Mouse (Mus musculus) erythroblast, embryonic 14.5 days (primary cell): ENCODE data around the gene Tedc1. TPM values are rescaled to one million over a fixed set of nuclear protein-coding genes. Genes with fewer than 3 reads are reported as not detected.

Experiments used
- H3K27me3 ChIP-seq: 2 replicates; pipeline ENCODE4 v1.6.1; 2012; ENCODE audit warnings: inconsistent platforms; ENCODE audit not compliant: control insufficient read depth
- H3K36me3 ChIP-seq: 2 replicates; pipeline ENCODE4 v1.6.1; 2012; ENCODE audit warnings: mild to moderate bottlenecking, inconsistent platforms; ENCODE audit not compliant: control insufficient read depth
- H3K4me1 ChIP-seq: 2 replicates; pipeline ENCODE4 v1.6.1; 2012; ENCODE audit warnings: inconsistent platforms; ENCODE audit not compliant: control insufficient read depth
- H3K4me3 ChIP-seq: replicated peaks from 2 replicates; pipeline ENCODE3; 2012; ENCODE audit warnings: moderate library complexity, mild to moderate bottlenecking, inconsistent platforms
- H3K9me3 ChIP-seq: 2 replicates; pipeline ENCODE4 v1.6.1; 2012; ENCODE audit warnings: low read length, inconsistent platforms, mixed read lengths; ENCODE audit not compliant: control insufficient read depth
- GATA1 ChIP-seq: IDR thresholded peaks from 2 replicates; pipeline ENCODE4 v1.6.1; 2012; ENCODE audit warnings: low read length, inconsistent platforms, mixed read lengths
- TAL1 ChIP-seq: IDR thresholded peaks from 3 replicates; pipeline ENCODE4 v1.6.1; 2012; ENCODE audit warnings: low read length, inconsistent platforms, mixed read lengths
- polyA plus RNA-seq: library from polyadenylated mRNA; stranded (reverse); fragments of >175 nt; gene quantifications from 2 replicates; pipeline ENCODE4 v1.2.3, GENCODE M21; 2012

Gene Tedc1
- polyA plus RNA-seq, 1 experiment: 2.9 TPM

- TF ChIP-seq TAL1: no peak
- TF ChIP-seq GATA1: no peak
- H3K36me3 ChIP-seq: no peaks in the 10 kb centered on the region
- H3K4me3 ChIP-seq: no peak overlapping the region
- H3K9me3 ChIP-seq: peaks cover 2% of the 10 kb centered on the region; the same call in 1 of the 2 replicates
- H3K4me1 ChIP-seq: no peaks in the 10 kb centered on the region
- no peaks in the 10 kb centered on the region for H3K27me3 ChIP-seq
Measured at GRCm38 (mm10) chr12:113205251-113205942, 49.2 kb downstream of the Tedc1 start.

- Histone ChIP-seq H3K4me3 (no peak overlapping the region), H3K27me3 (no peaks in the 10 kb centered on the region), H3K36me3 (no peaks in the 10 kb centered on the region), H3K4me1 (no peaks in the 10 kb centered on the region), H3K9me3 (no peaks in the 10 kb centered on the region)
- TF ChIP-seq GATA1 (no peak), TAL1 (no peak)
Measured at GRCm38 (mm10) chr12:113207737-113208136, 51.5 kb downstream of the Tedc1 start.

GRCm38 (mm10) chr12:113210586-113211378, 54.6 kb downstream of the Tedc1 start:
- TF ChIP-seq TAL1 (no peak), GATA1 (no peak)
- H3K4me3 ChIP-seq: no peak overlapping the region
- H3K36me3 ChIP-seq: no peaks in the 10 kb centered on the region
- no peaks in the 10 kb centered on the region for H3K27me3 ChIP-seq
- no peaks in the 10 kb centered on the region for H3K4me1 ChIP-seq
- H3K9me3 ChIP-seq: no peaks in the 10 kb centered on the region

- Histone ChIP-seq H3K4me1 (no peaks in the 10 kb centered on the region), H3K4me3 (no peak overlapping the region), H3K27me3 (no peaks in the 10 kb centered on the region), H3K36me3 (no peaks in the 10 kb centered on the region), H3K9me3 (no peaks in the 10 kb centered on the region)
- TF ChIP-seq GATA1: no peak
- no peak for TF ChIP-seq TAL1
Measured at GRCm38 (mm10) chr12:113211772-113212171, 55.6 kb downstream of the Tedc1 start.

DNA sequence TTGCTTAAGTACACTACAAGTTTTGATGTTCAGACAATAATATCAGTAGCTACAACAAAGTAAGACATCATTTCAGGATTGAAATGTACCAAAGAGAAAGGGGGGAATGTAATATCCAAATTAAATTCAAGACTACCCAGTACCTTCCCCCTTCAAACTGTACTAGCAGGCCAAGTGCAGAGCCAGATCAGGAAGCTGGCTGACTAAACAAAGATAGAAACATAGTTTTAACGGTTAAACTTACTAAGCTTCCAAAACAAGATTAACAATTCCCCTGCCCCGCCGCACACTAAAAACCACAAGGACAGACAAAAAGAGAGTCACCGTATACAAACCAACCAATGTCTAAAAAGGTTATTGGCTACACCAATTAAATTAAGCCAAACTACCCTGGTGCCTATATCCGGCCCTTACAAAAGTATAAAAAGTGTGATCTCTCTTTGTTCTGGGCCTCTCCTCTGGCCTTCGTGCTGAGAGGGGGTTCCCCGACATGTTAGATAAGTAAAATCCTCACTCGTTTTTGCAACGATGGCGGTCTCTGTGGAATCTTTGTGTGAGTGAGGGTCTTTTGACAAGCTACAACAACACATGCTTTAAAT, 56.2 kb downstream of the Tedc1 start:
- H3K27me3 ChIP-seq: no peaks in the 10 kb centered on the region
- H3K36me3 ChIP-seq: no peaks in the 10 kb centered on the region
- TF ChIP-seq TAL1: no peak
- TF ChIP-seq GATA1: no peak
- no peaks in the 10 kb centered on the region for H3K9me3 ChIP-seq
- H3K4me1 ChIP-seq: no peaks in the 10 kb centered on the region; the same call in 1 of the 2 replicates
- H3K4me3 ChIP-seq: no peak overlapping the region

DNA sequence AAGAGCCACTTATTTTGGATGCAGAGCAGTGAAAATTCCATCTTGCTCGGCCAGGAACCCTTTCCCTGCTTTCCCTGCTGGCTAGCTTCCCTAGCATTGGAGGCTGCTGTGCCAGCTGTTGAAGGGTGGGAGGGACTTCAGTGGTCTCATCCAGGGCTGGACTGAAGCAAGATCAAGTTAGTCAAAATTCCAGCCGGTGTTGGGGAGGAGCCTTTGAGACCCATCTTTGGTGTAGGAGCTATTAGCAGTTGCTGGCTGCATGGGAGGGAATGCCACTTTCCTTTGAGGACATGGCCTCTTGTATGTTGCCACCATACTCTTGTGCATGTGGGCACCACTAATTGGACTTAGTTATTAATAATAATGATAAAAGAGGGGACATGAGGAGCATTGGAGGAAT, 57.0 kb downstream of the Tedc1 start:
- H3K9me3 ChIP-seq: no peaks in the 10 kb centered on the region

DNA sequence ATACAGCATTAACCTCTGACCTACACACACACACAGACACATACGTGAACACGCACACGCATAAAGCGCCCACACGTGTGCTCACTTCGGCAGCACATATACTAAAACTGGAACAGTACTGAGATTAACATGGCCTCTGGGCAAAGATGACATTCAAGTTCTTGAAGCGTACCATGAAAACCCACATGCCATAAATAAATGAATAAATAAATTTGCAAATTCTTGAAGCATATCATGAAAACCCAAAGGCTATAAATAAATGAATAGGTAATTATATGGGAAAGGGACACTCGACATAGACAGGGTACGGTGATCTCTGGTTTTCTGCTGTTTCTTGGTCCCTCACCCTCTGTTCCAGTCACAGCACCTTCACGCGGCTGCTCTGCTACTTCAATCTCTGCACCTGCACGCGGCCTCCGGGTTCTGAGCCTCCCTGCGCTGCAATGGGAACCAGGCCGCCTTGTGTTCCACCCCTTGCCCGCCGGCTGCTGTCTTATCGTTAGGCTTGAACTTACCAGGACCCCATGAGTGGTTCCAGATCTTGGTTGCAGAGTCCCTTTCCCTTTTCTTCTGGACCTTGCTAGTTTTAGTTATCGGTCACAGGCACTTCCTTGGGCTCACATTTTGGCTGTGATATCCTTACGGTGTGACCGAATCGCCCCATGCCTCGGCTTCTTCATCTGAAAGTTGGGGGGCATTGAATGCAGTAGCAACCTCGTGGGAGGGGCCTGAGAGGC, 58.0 kb downstream of the Tedc1 start:
- TF ChIP-seq TAL1: no peak
- TF ChIP-seq GATA1: no peak
- no peaks in the 10 kb centered on the region for H3K27me3 ChIP-seq
- H3K4me1 ChIP-seq: peaks cover 4% of the 10 kb centered on the region; the same call in 1 of the 2 replicates
- no peaks in the 10 kb centered on the region for H3K36me3 ChIP-seq
- H3K9me3 ChIP-seq: no peaks in the 10 kb centered on the region
- no peak overlapping the region for H3K4me3 ChIP-seq

More for the DNA sequence above, 57.0 kb downstream of the Tedc1 start:
- no peaks in the 10 kb centered on the region for H3K36me3 ChIP-seq
- H3K4me3 ChIP-seq: no peak overlapping the region
- TF ChIP-seq GATA1 (no peak), TAL1 (no peak)
- H3K4me1 ChIP-seq: peaks cover 4% of the 10 kb centered on the region; the same call in 1 of the 2 replicates
- no peaks in the 10 kb centered on the region for H3K27me3 ChIP-seq

GRCm38 (mm10) chr12:113214972-113215666, 58.9 kb downstream of the Tedc1 start:
- Histone ChIP-seq H3K36me3 (no peaks in the 10 kb centered on the region), H3K9me3 (no peaks in the 10 kb centered on the region), H3K4me3 (no peak overlapping the region), H3K4me1 (peaks cover 4% of the 10 kb centered on the region; the same call in 1 of the 2 replicates), H3K27me3 (no peaks in the 10 kb centered on the region)
- TF ChIP-seq GATA1: no peak
- no peak for TF ChIP-seq TAL1

Other genes starting within 250 kb of the Tedc1 start
- 0.03 TPM in 1 of 2 replicates, not detected in the other for gene Jag2, start 226.6 kb upstream of the Tedc1 start, polyA plus RNA-seq
- 0.86 and 0.87 TPM in 2 replicates for gene Nudt14, start 214.3 kb upstream of the Tedc1 start, polyA plus RNA-seq
- 1.5 and 2.6 TPM in 2 replicates for gene Btbd6, start 179.9 kb upstream of the Tedc1 start, polyA plus RNA-seq
- gene Brf1, start 155.7 kb upstream of the Tedc1 start, polyA plus RNA-seq: 3.0 and 3.6 TPM in 2 replicates
- gene Pacs2, start 141.9 kb upstream of the Tedc1 start, polyA plus RNA-seq: 2.6 and 2.8 TPM in 2 replicates
- not detected in 2 replicates for gene Tex22, start 81.9 kb upstream of the Tedc1 start, polyA plus RNA-seq
- gene Mta1, start 58.1 kb upstream of the Tedc1 start, polyA plus RNA-seq: 18.5 and 22.5 TPM in 2 replicates
- gene Crip2, start 16.2 kb upstream of the Tedc1 start, polyA plus RNA-seq: 12.2 and 14.5 TPM in 2 replicates
- 2.8 and 3.3 TPM in 2 replicates for gene Crip1, start 10.1 kb upstream of the Tedc1 start, polyA plus RNA-seq
- not detected in 2 replicates for gene Tmem121, start 29.5 kb downstream of the Tedc1 start, polyA plus RNA-seq